In genomic region chr5:113608511-113608910, GRCm38 (mm10) we compare ENCODE assay signal across 12 mouse cellular contexts. TPM values are rescaled to one million over a fixed set of nuclear protein-coding genes. Genes with fewer than 3 reads are reported as not detected.
DNase-seq lines count a peak whose midpoint lies in the region; ATAC-seq and TF ChIP-seq lines count a peak whose summit lies in the region.
"Had no signal": no experiment of that assay in that cellular context is flagged by ENCODE, and none has a peak within 500 bp of the region (broad histone marks: within the 10 kb centered on the region; RNA-seq: fewer than 3 reads in every experiment).

No protein-coding gene starts in this region.

- H3K9ac ChIP-seq in intestine, embryonic 15.5 days: no peak overlapping the region
- no peak overlapping the region for H3K9ac ChIP-seq in intestine, embryonic 16.5 days (ENCODE audit: low read depth, low read length)
- no peak overlapping the region for H3K9ac ChIP-seq in limb, embryonic 15.5 days
- H3K9ac ChIP-seq: midbrain, embryonic 12.5 days had no signal

- H3K9me3 ChIP-seq in intestine, embryonic 15.5 days: no peaks in the 10 kb centered on the region
- no peaks in the 10 kb centered on the region for H3K9me3 ChIP-seq in intestine, embryonic 16.5 days (ENCODE audit: control insufficient read depth, low read length)
- no peaks in the 10 kb centered on the region for H3K9me3 ChIP-seq in E14TG2a.4 (ENCODE audit: low read length)
- H3K9me3 ChIP-seq in limb, embryonic 15.5 days: no peaks in the 10 kb centered on the region
- H3K9me3 ChIP-seq: midbrain, embryonic 12.5 days had no signal

- H3K27ac ChIP-seq in intestine, embryonic 15.5 days: no peak overlapping the region; the same call in 1 of the 2 replicates
- no peak overlapping the region for H3K27ac ChIP-seq in intestine, embryonic 16.5 days (ENCODE audit: low read length)
- peak overlapping the region; percentile 80 for H3K27ac ChIP-seq in limb, embryonic 15.5 days
- H3K27ac ChIP-seq: midbrain, embryonic 12.5 days had no signal

- H3K27me3 ChIP-seq in intestine, embryonic 15.5 days (replicated peaks): no peaks in the 10 kb centered on the region
- no peaks in the 10 kb centered on the region for H3K27me3 ChIP-seq in intestine, embryonic 16.5 days (replicated peaks; ENCODE audit: control insufficient read depth, insufficient read depth, low read length)
- H3K27me3 ChIP-seq in E14TG2a.4 (ENCODE audit: insufficient read depth, low read length): no peaks in the 10 kb centered on the region
- H3K27me3 ChIP-seq in limb, embryonic 15.5 days: no peaks in the 10 kb centered on the region
- H3K27me3 ChIP-seq: midbrain, embryonic 12.5 days had no signal

- no peak overlapping the region for H3K4me3 ChIP-seq in intestine, embryonic 15.5 days (replicated peaks)
- no peak overlapping the region for H3K4me3 ChIP-seq in intestine, embryonic 16.5 days (ENCODE audit: low read length)
- H3K4me3 ChIP-seq in E14TG2a.4 (replicated peaks; ENCODE audit: low read length): peak overlapping the region; percentile 65; the same call in 1 of the 2 replicates
- no peak overlapping the region for H3K4me3 ChIP-seq in limb, embryonic 15.5 days
- H3K4me3 ChIP-seq: midbrain, embryonic 12.5 days had no signal

- 84% methylated on average over 8 of the region's 8 CpGs for WGBS in intestine, embryonic 15.5 days
- 82% methylated on average over 8 of the region's 8 CpGs for WGBS in intestine, embryonic 16.5 days
- WGBS in limb, embryonic 15.5 days: 72% methylated on average over 8 of the region's 8 CpGs

- H3K4me2 ChIP-seq in intestine, embryonic 15.5 days (replicated peaks): 0 out of 2 replicates have a peak overlapping the region, but pooled peaks have one; percentile 22
- H3K4me2 ChIP-seq in intestine, embryonic 16.5 days (ENCODE audit: low read depth, low read length): no peak overlapping the region
- no peak overlapping the region for H3K4me2 ChIP-seq in limb, embryonic 15.5 days
- H3K4me2 ChIP-seq: midbrain, embryonic 12.5 days had no signal

- TF ChIP-seq CTCF in E14TG2a.4 (conservative IDR thresholded peaks at IDR 0.05; ENCODE audit: low read length): no peak

- peak; percentile 35 for DNase-seq in cerebellum, adult 9-11 months
- no peak for DNase-seq in cerebellum, adult 9-10 months
- no peak for DNase-seq in thymus, postnatal 36 days
- no peak for DNase-seq in layer of hippocampus, postnatal 36 days
- DNase-seq: cerebellum, adult 11-12 months; layer of hippocampus, adult 9-11 months; spleen, adult 18-20 months had no signal

- H3K4me1 ChIP-seq in intestine, embryonic 15.5 days (replicated peaks): 0 out of 2 replicates have a peak, but pooled peaks cover 5% of the 10 kb centered on the region
- peaks cover 4% of the 10 kb centered on the region; the same call in 1 of the 2 replicates for H3K4me1 ChIP-seq in intestine, embryonic 16.5 days (ENCODE audit: control insufficient read depth, insufficient read depth, low read length)
- peaks cover 85% of the 10 kb centered on the region for H3K4me1 ChIP-seq in E14TG2a.4 (replicated peaks; ENCODE audit: low read depth, low read length)
- peaks cover 33% of the 10 kb centered on the region for H3K4me1 ChIP-seq in limb, embryonic 15.5 days

- no peaks in the 10 kb centered on the region for H3K36me3 ChIP-seq in intestine, embryonic 15.5 days
- no peaks in the 10 kb centered on the region for H3K36me3 ChIP-seq in intestine, embryonic 16.5 days (ENCODE audit: control insufficient read depth, insufficient read depth, low read length)
- H3K36me3 ChIP-seq in E14TG2a.4 (ENCODE audit: insufficient read depth, low read length): peaks cover 23% of the 10 kb centered on the region
- H3K36me3 ChIP-seq in limb, embryonic 15.5 days: no peaks in the 10 kb centered on the region; the same call in 1 of the 2 replicates
- H3K36me3 ChIP-seq: midbrain, embryonic 12.5 days had no signal

- ATAC-seq in intestine, embryonic 15.5 days: no peak
- ATAC-seq in intestine, embryonic 16.5 days: no peak
- ATAC-seq in limb, embryonic 15.5 days (ENCODE audit: insufficient number of reproducible peaks, low FRiP score, low TSS enrichment, low read depth): no peak

RNA-seq across cellular contexts. Expression of gene Cmklr1, which starts 41.7 kb away (rescaled TPM):
- 2.4 and 3.7 TPM in 2 replicates for polyA plus RNA-seq in intestine, embryonic 15.5 days (2015; fragmentation: Nextera tagmentation; extraction: Ambion mirVana)
- 1.3 and 2.3 TPM in 2 replicates for polyA plus RNA-seq in intestine, embryonic 16.5 days (2015; fragmentation: Nextera tagmentation; extraction: Ambion mirVana)
- 10.4 and 12.0 TPM in 2 replicates for polyA plus RNA-seq in limb, embryonic 15.5 days (2015; fragmentation: Nextera tagmentation; extraction: Ambion mirVana)
- 1 to 10 TPM; 4.0 TPM for total RNA-seq in layer of hippocampus, postnatal 36 days (2021)
